ENCODE assay signal across 19 mouse cellular contexts in genomic region chr1:150251422-150251821, GRCm38 (mm10).
A peak's percentile ranks its signal among the peaks of the same experiment; 100 is the strongest.
DNase-seq lines count a peak whose midpoint lies in the region; ATAC-seq and TF ChIP-seq lines count a peak whose summit lies in the region.
"Had no signal": no experiment of that assay in that cellular context is flagged by ENCODE, and none has a peak within 500 bp of the region (broad histone marks: within the 10 kb centered on the region; RNA-seq: fewer than 3 reads in every experiment).

No protein-coding gene starts in this region.

- WGBS in lung, postnatal 0 days = 56% methylated on average over 1 of the region's 1 CpGs

- H3K9ac ChIP-seq in lung, postnatal 0 days (replicated peaks; ENCODE audit: low read depth) = no peak overlapping the region
- H3K9ac ChIP-seq: embryonic facial prominence, embryonic 12.5 days; forebrain, embryonic 13.5 days; heart, embryonic 15.5 days; hindbrain, embryonic 15.5 days had no signal

- H3K27me3 ChIP-seq in lung, postnatal 0 days (replicated peaks; ENCODE audit: insufficient read depth, low read length) = no peaks in the 10 kb centered on the region
- H3K27me3 ChIP-seq: embryonic facial prominence, embryonic 12.5 days; forebrain, embryonic 13.5 days; heart, embryonic 15.5 days; hindbrain, embryonic 15.5 days had no signal

- intact Hi-C loops in left cerebral cortex, postnatal 14 days (cut with DNase I) = no loop called here

- H3K27ac ChIP-seq in lung, postnatal 0 days (ENCODE audit: low read length) = no peak overlapping the region
- H3K27ac ChIP-seq: embryonic facial prominence, embryonic 12.5 days; forebrain, embryonic 13.5 days; heart, adult 2 months; heart, embryonic 15.5 days; hindbrain, embryonic 15.5 days had no signal

- H3K4me2 ChIP-seq in lung, postnatal 0 days (replicated peaks; ENCODE audit: low read depth, low read length) = no peak overlapping the region
- H3K4me2 ChIP-seq: embryonic facial prominence, embryonic 12.5 days; forebrain, embryonic 13.5 days; heart, embryonic 11.5 days; heart, embryonic 15.5 days; hindbrain, embryonic 15.5 days had no signal

- H3K4me3 ChIP-seq in lung, postnatal 0 days (ENCODE audit: low read depth, low read length) = no peak overlapping the region
- H3K4me3 ChIP-seq: embryonic facial prominence, embryonic 12.5 days; forebrain, embryonic 13.5 days; heart, adult 2 months; heart, embryonic 15.5 days; hindbrain, embryonic 15.5 days had no signal

- H3K4me1 ChIP-seq in lung, postnatal 0 days (ENCODE audit: insufficient read depth, low read depth, low read length) = no peaks in the 10 kb centered on the region
- H3K4me1 ChIP-seq: embryonic facial prominence, embryonic 12.5 days; forebrain, embryonic 13.5 days; heart, embryonic 15.5 days; hindbrain, embryonic 15.5 days had no signal

- ATAC-seq in lung, postnatal 0 days = no peak
- ATAC-seq: CD4-positive, CD25-positive, alpha-beta regulatory T cell, adult 4 months; forebrain, embryonic 13.5 days; intestine, postnatal 0 days had no signal

- no peak for TF ChIP-seq EP300 in lung, postnatal 0 days (IDR thresholded peaks at IDR 0.05)

- no peaks in the 10 kb centered on the region for H3K9me3 ChIP-seq in lung, postnatal 0 days (ENCODE audit: low read length)
- H3K9me3 ChIP-seq: embryonic facial prominence, embryonic 12.5 days; forebrain, embryonic 13.5 days; heart, embryonic 15.5 days; hindbrain, embryonic 15.5 days had no signal

- peak; percentile 6 for DNase-seq in lung, postnatal 0 days (ENCODE audit: low spot score)
- DNase-seq in lung, postnatal 4 days = no peak
- peak; percentile 41 for DNase-seq in NIH3T3 (ENCODE audit: low read depth)
- peak; percentile 82 for DNase-seq in fibroblast of lung, adult 2 months (ENCODE audit: low read depth)
- DNase-seq in left cerebral cortex, postnatal 14 days (ENCODE audit: low spot score in 2 of 2) = no peak
- DNase-seq in right cerebral cortex, adult 18-20 months = no peak
- DNase-seq: adrenal gland, postnatal 10 days; B cell, adult 2 months; cerebellum, adult 11-12 months; cerebellum, adult 9-10 months; cerebellum, postnatal 25 days; heart, adult 2 months had no signal

- TF ChIP-seq CTCF in lung, postnatal 0 days (IDR thresholded peaks at IDR 0.05) = no peak

- H3K36me3 ChIP-seq in lung, postnatal 0 days (ENCODE audit: insufficient read depth, low read length) = no peaks in the 10 kb centered on the region
- H3K36me3 ChIP-seq: embryonic facial prominence, embryonic 12.5 days; heart, embryonic 15.5 days; hindbrain, embryonic 15.5 days had no signal

Comparison
In these comparisons a context has a peak if more than half of its experiments do, and no peak if none do; other contexts are left out.
1. DNase-seq: peak in lung, postnatal 0 days (single experiment), NIH3T3 (single experiment) and fibroblast of lung, adult 2 months (single experiment); none in lung, postnatal 4 days (0 of 2), left cerebral cortex, postnatal 14 days (0 of 2) and right cerebral cortex, adult 18-20 months (single experiment).